Mouse (Mus musculus): ENCODE measurements at regions not wholly inside any gene's neighbourhood (a gene's known extent, or its start where the extent isn't known, plus 50 kb on each side); places are given as distances from the start of the nearest gene placed in this dataset.

DNA sequence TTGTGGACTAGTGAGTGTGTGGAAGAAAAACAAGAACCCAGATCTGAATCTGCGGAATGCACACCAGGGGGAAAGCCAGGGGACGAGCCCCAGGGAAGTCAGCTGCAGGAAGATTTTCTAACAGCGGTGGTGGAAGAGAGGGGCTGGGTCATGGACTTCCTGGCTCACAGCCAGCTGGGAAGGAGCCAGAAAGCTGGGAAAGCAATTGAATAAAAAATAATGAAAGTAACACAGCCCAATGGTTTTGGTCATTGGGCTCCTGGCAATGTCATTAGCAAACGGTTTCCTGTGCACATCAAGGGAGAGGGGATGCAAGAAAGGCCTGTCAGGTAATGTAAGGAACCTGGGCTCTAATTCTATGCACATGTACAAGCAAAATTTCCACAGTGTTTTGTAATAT, 273.9 kb upstream of the Klf12 start:
- TF ChIP-seq CTCF (IDR thresholded peaks at IDR 0.05; ENCODE audit: borderline replicate concordance, control insufficient read depth, extremely low read depth, insufficient read depth, low read length, poor library complexity) = no peak
- TF ChIP-seq POLR2A (IDR thresholded peaks at IDR 0.05; ENCODE audit: control insufficient read depth, extremely low read depth, insufficient read depth, low read length, poor library complexity) = no peak
